Mouse (Mus musculus) MN1 (cell line): ENCODE data around the gene Pabpn1l.
"Not testable (repeated sequence)": the region's sequence is repeated elsewhere in the genome, so short reads cannot be mapped to it uniquely, and the experiment has no call there.

Experiments
- DNase-seq: peaks from one replicate; pipeline ENCODE4 v3.0.0-alpha.2; 2016; ENCODE audit warnings: low spot score

Pabpn1l gene

GRCm38 (mm10) chr8:122646337-122646736 lies 23.8 kb upstream of the Pabpn1l start:
- DNase-seq, result no peak

DNA sequence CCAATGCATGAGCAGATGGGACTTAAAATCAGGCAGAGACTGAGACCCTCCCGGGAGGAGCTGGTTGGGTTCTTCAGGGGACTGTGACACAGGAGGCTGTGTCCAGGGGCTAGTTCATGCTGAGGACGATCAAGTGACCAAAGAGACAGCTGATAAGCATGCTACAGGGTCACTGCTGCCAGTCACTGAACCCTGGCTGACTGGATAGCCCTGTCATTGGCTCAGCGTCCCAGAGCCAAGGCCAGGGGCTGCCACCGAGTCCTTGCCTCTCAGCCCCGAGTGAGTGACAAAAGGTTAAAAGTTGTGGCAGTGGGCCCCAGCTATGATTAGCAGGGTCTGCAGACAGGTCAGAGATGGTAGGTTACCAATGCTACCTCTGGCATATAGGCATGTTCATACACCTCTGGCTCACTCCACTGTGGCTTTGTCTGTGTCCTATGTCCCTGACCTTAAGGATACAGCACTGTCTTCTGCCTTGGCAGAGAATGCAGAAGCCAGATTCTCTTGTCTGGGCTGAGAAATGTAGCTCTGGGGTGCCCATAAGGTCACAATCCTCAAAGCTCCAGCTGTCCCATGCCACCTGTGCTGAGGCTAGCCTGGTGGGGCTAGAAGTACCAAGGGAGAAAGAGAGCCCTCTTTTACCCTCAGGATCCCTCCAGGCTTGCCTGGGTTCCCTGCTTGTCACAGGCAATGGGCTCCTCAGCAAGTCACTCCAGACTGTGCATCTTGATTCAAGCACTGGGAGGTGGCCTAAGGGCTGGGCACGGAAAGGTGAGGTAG lies 21.8 kb upstream of the Pabpn1l start:
- DNase-seq, result no peak

GRCm38 (mm10) chr8:122642071-122642470 lies 19.5 kb upstream of the Pabpn1l start:
- DNase-seq, result peak; percentile 77

DNA sequence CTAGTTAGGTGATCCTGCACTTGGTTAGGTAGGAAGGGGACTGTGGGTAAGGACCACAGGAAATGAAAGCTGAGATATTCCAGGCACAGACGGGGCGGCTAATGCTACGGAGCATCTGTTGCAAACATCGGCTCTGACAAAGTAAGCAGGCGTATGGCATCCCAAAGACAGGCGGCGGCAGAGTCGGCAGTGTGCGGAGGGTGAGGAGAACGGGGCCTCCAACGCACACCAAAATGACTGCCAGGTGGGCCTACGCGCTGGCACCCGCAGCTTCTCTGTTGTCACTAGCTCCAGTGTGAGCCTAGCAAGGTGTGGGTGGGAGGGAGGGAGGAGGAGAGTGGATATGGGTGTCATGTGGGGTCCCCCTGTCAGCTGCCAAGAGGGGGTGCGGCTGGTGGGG lies 18.9 kb upstream of the Pabpn1l start:
- DNase-seq, result no peak

DNA sequence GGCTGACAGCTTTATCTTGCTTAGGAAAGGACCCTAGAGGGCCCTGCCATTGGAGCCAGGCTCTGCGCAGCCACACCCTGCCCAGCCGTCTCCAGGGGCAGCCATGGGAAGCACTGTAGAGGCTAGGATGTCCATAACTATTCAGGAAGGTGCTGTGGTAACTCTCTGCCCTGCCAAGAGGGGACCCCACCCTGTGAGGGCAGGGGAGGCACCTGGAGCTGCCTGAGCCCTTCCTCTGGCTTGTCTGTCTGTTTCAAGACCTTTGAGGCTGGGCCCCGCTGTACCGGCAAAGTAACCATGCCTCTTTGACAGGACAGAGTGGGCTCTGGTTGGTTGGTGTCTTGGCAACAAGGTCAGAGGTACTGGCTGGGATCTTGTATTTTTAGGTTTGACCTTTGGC lies 18.3 kb upstream of the Pabpn1l start:
- no peak for DNase-seq

DNA sequence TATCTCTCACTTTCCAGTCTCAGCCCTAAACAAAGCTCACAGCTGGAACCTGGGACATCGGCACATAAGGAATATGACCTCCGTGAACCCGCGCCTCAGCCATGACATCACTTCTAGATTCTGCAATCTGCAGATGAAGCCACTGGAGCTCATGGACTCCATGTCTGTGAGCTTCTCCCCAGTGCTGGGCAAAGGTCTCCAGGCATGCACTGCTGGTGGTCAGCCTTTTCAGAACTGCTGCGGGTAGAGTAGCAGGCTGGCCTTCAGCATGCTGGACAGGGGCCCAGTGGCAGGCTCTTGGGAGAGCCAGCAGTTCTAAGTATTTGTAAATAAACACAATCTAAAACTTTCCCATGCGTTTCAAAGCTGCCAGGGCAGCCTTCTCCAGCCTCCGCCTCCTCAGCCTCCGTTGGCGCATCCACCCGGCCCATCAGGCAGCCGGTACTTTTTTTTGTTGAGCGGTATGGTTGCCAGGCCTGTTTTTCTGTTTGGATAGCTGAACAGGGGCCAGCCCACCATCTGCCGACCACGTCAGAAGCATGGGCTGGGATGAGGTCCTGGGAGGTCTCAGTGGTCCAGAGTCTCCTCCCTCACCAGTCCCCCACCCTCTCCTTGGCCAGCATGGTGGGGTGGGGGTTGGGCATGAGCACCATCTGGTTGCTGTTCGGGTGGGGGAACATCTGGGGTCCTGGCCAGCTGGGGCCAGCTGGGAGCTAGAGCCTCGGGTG lies 17.1 kb upstream of the Pabpn1l start:
- DNase-seq, result peak; percentile 48

DNA sequence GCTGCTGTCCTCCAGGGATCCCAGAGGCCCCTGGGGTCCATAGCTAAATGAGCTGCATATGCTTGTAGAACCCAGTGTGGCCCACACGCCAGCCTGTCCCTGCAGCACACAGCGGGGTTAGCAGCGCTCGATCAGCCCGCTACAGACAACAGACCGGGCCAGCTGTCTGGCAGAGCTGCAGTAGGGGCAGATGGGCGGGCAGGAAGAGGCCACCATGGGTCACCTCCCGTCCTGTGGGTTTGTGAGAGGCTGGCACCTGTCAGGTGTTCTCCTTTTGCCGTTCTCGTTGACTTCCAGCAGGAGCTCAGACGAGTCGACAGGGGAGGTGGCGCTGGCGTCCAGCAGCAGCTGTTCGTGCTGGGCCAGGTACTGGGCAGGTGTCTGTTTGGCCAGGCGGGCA lies 16.1 kb upstream of the Pabpn1l start:
- no peak for DNase-seq

GRCm38 (mm10) chr8:122637230-122637629 lies 14.7 kb upstream of the Pabpn1l start:
- no peak for DNase-seq

GRCm38 (mm10) chr8:122636803-122637175 lies 14.2 kb upstream of the Pabpn1l start:
- no peak for DNase-seq

- DNase-seq, result no peak
These were observed 13.6 kb upstream of the Pabpn1l start for GRCm38 (mm10) chr8:122635878-122636802.

- no peak for DNase-seq
These were observed 10.7 kb upstream of the Pabpn1l start for GRCm38 (mm10) chr8:122633205-122633604.

GRCm38 (mm10) chr8:122632134-122632533 lies 9.6 kb upstream of the Pabpn1l start:
- not testable (repeated sequence) for DNase-seq

DNA sequence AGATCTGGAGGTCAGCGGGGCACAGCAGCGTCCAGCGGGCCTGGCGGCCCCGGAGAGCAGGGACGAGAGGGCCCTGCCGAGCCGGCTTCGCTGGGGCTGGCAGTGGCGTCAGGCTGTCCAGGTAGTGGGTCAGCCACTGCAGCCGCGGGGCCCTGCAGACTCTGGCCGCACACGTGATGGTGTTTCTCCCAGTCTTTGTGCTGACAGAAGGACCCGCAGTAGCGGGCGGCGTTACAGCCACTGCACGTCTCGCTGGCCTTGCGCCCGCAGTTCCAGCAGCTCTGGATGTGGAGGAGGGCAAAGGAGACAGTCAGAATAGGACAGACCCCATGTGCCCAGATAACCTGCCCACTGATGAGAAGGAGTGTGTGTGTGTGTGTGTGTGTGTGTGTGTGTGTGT lies 8.2 kb upstream of the Pabpn1l start:
- no peak for DNase-seq

DNA sequence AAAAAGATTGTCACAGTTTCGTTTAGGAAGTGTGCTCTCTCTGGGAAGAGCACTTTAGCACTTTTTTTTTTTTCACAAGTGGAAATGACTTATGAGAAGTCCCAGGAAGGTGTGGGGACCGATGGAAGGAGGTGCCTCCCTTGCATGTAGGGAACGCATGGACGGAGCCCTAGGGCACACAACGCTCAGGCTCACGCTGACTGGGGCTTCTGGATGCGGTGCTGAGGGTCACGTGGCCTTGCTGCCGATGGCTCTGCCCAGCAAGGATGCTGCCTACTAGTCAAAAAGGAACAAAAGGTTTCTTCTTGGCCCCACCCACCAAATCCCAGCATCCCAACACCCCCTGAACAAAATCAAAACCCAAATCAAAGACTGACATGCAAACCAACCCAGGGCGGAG lies 6.8 kb upstream of the Pabpn1l start:
- DNase-seq, result no peak

GRCm38 (mm10) chr8:122626896-122627295 lies 4.4 kb upstream of the Pabpn1l start:
- no peak for DNase-seq

GRCm38 (mm10) chr8:122625811-122626210 lies 3.3 kb upstream of the Pabpn1l start:
- DNase-seq, result no peak

GRCm38 (mm10) chr8:122624653-122625052 lies 2.1 kb upstream of the Pabpn1l start:
- DNase-seq, result no peak

DNA sequence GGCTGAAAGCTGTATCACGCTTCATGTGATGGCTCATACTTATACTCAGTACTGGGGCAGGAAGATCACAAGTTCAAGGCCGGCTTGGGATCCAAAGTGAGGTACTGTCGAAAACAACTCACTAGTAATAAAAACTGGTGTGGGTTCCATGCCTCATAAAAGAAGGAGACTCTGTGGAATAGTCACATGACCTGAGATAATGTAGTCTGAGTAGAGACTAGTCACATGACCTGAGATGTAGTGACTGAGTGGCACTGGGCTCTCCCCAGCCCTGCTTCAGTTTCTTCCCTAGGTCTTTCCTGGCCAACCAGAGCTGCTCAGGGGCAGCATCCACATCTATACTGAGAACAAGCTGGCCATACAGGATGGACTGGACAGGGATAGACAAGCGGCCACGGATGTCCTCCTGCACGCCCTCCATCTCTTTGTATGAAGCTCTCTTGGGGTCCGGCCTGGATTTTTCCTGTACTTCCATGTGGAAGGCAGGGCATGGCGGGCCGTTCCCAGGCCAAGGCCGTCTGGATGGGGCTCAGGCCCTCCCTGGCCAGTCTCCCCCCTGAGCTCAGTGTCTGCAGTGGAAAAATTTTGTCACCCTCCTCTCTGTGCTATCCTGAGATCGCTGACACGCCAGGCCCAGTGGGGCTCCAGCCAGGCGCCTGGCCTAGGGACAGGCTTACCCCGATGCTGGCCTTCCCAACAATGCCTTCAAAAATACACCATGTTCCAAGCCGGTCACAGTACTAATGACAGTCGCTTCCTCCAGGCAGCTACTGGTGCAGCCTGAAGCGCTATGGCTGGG lies 1.5 kb upstream of the Pabpn1l start:
- DNase-seq, result no peak

GRCm38 (mm10) chr8:122620446-122620845 lies 2.1 kb downstream of the Pabpn1l start:
- DNase-seq, result no peak

GRCm38 (mm10) chr8:122618660-122619378 lies 3.7 kb downstream of the Pabpn1l start:
- no peak for DNase-seq

GRCm38 (mm10) chr8:122617947-122618546 lies 4.5 kb downstream of the Pabpn1l start:
- DNase-seq, result peak; percentile 81
